Mouse (Mus musculus): ENCODE results near the gene Armc9. TPM values are rescaled to one million over a fixed set of nuclear protein-coding genes. Genes with fewer than 3 reads are reported as not detected.

The Armc9 gene
- total RNA-seq, 2 experiments from 2014 or later = 2.1 TPM

GRCm38 (mm10) chr1:86215297-86215696, 60.7 kb downstream of the Armc9 start:
- peak; percentile 21 for ATAC-seq (ENCODE audit: poor library complexity, severe bottlenecking)

- ATAC-seq (ENCODE audit: poor library complexity, severe bottlenecking) = peak; percentile 63
These were observed 61.8 kb downstream of the Armc9 start for GRCm38 (mm10) chr1:86216412-86216811.

- peak; percentile 20 for ATAC-seq (ENCODE audit: poor library complexity, severe bottlenecking)
These were observed 63.4 kb downstream of the Armc9 start for GRCm38 (mm10) chr1:86217976-86218375.

- ATAC-seq (ENCODE audit: poor library complexity, severe bottlenecking) = no peak
These were observed 70.6 kb downstream of the Armc9 start for GRCm38 (mm10) chr1:86225195-86225594.

- peak; percentile 58 for ATAC-seq (ENCODE audit: poor library complexity, severe bottlenecking)
These were observed 74.1 kb downstream of the Armc9 start for GRCm38 (mm10) chr1:86228653-86229052.

- peak; percentile 71 for ATAC-seq (ENCODE audit: poor library complexity, severe bottlenecking)
These were observed 74.7 kb downstream of the Armc9 start for GRCm38 (mm10) chr1:86229184-86229829.

- ATAC-seq (ENCODE audit: poor library complexity, severe bottlenecking) = no peak
These were observed 78.1 kb downstream of the Armc9 start for GRCm38 (mm10) chr1:86232631-86233030.

- peak; percentile 83 for ATAC-seq (ENCODE audit: poor library complexity, severe bottlenecking)
These were observed 79.2 kb downstream of the Armc9 start for GRCm38 (mm10) chr1:86233808-86234207.

GRCm38 (mm10) chr1:86235118-86235517, 80.5 kb downstream of the Armc9 start:
- no peak for ATAC-seq (ENCODE audit: poor library complexity, severe bottlenecking)

GRCm38 (mm10) chr1:86236442-86236841, 81.9 kb downstream of the Armc9 start:
- no peak for ATAC-seq (ENCODE audit: poor library complexity, severe bottlenecking)

GRCm38 (mm10) chr1:86239010-86239409, 84.4 kb downstream of the Armc9 start:
- ATAC-seq (ENCODE audit: poor library complexity, severe bottlenecking) = no peak

- ATAC-seq (ENCODE audit: poor library complexity, severe bottlenecking) = no peak
These were observed 85.3 kb downstream of the Armc9 start for GRCm38 (mm10) chr1:86239871-86240270.

GRCm38 (mm10) chr1:86240959-86241358, 86.4 kb downstream of the Armc9 start:
- ATAC-seq (ENCODE audit: poor library complexity, severe bottlenecking) = no peak

GRCm38 (mm10) chr1:86243490-86243889, 88.9 kb downstream of the Armc9 start:
- no peak for ATAC-seq (ENCODE audit: poor library complexity, severe bottlenecking)

GRCm38 (mm10) chr1:86245301-86246085, 90.9 kb downstream of the Armc9 start:
- ATAC-seq (ENCODE audit: poor library complexity, severe bottlenecking) = no peak

GRCm38 (mm10) chr1:86253410-86253809, 98.8 kb downstream of the Armc9 start:
- no peak for ATAC-seq (ENCODE audit: poor library complexity, severe bottlenecking)

- ATAC-seq (ENCODE audit: poor library complexity, severe bottlenecking) = no peak
These were observed 101.7 kb downstream of the Armc9 start for GRCm38 (mm10) chr1:86256311-86256710.

GRCm38 (mm10) chr1:86257228-86257627, 102.6 kb downstream of the Armc9 start:
- no peak for ATAC-seq (ENCODE audit: poor library complexity, severe bottlenecking)

GRCm38 (mm10) chr1:86258171-86258824, 103.7 kb downstream of the Armc9 start:
- ATAC-seq (ENCODE audit: poor library complexity, severe bottlenecking) = no peak

GRCm38 (mm10) chr1:86263564-86264339, 109.2 kb downstream of the Armc9 start:
- ATAC-seq (ENCODE audit: poor library complexity, severe bottlenecking) = peak; percentile 81

GRCm38 (mm10) chr1:86265060-86265459, 110.5 kb downstream of the Armc9 start:
- ATAC-seq (ENCODE audit: poor library complexity, severe bottlenecking) = no peak

Data from megakaryocyte, adult 5-6 weeks (primary cell).